Mouse (Mus musculus) neural tube, embryonic 14.5 days (tissue): ENCODE results near the gene Nudt16. TPM values are rescaled to one million over a fixed set of nuclear protein-coding genes. Genes with fewer than 3 reads are reported as not detected.
A peak's percentile ranks its signal among the peaks of the same experiment; 100 is the strongest.
"Not testable (repeated sequence)": the region's sequence is repeated elsewhere in the genome, so short reads cannot be mapped to it uniquely, and the experiment has no call there.

ENCODE experiments used
- ATAC-seq: fragments of 200-750 bp; cut with Nextera tagmentation; 2 replicates; pipeline ENCODE4 v1.8.0; 2017; ENCODE audit warnings: low read depth, mild to moderate bottlenecking, moderate TSS enrichment, moderate library complexity
- H3K27ac ChIP-seq: fragments of 300-500 bp; sonication (generic); 2 replicates; pipeline ENCODE4 v1.5.1; 2014; ENCODE audit warnings: low read depth, mild to moderate bottlenecking, control low read depth, low read length, moderate library complexity, mixed read lengths
- H3K27me3 ChIP-seq: fragments of 300-500 bp; sonication (generic); 2 replicates; pipeline ENCODE4 v1.6.1; 2014; ENCODE audit warnings: low read length; ENCODE audit not compliant: control insufficient read depth, insufficient read depth
- H3K36me3 ChIP-seq: fragments of 300-500 bp; sonication (generic); 2 replicates; pipeline ENCODE4 v1.6.1; 2014; ENCODE audit warnings: low read length, mixed read lengths; ENCODE audit not compliant: control insufficient read depth, insufficient read depth
- H3K4me1 ChIP-seq: fragments of 300-500 bp; sonication (generic); 2 replicates; pipeline ENCODE4 v1.6.1; 2014; ENCODE audit warnings: low read length; ENCODE audit not compliant: control insufficient read depth, insufficient read depth
- H3K4me2 ChIP-seq: fragments of 300-500 bp; sonication (generic); 2 replicates; pipeline ENCODE4 v1.6.1; 2014; ENCODE audit warnings: mild to moderate bottlenecking, low read depth, low read length, control low read depth
- H3K4me3 ChIP-seq: fragments of 300-500 bp; sonication (generic); 2 replicates; pipeline ENCODE4 v1.5.1; 2014; ENCODE audit warnings: low read depth, low read length, control low read depth, mixed read lengths
- H3K9ac ChIP-seq: fragments of 300-500 bp; sonication (generic); replicated peaks from 2 replicates; pipeline ENCODE4 v1.6.1; 2014; ENCODE audit warnings: low read depth, mild to moderate bottlenecking, control low read depth, low read length, mixed read lengths
- H3K9me3 ChIP-seq: fragments of 300-500 bp; sonication (generic); 2 replicates; pipeline ENCODE4 v1.6.1; 2016; ENCODE audit warnings: low read length; ENCODE audit not compliant: control insufficient read depth
- WGBS: fragments of 180-500 bp; shearing (Covaris S2); extraction: QIAGEN DNeasy Blood & Tissue Kit; methylation state at CpG from one replicate; pipeline ENCODE4 v1.1.7; 2014; 5-methylcytosine and 5-hydroxymethylcytosine counted together
- polyA plus RNA-seq: library from polyadenylated mRNA; unstranded; fragments of >200 nt; fragmentation: Nextera tagmentation; extraction: Ambion mirVana; gene quantifications from 2 replicates; pipeline ENCODE4 v1.2.1, GENCODE M21; 2014

Gene Nudt16
- polyA plus RNA-seq = 31.0 and 32.2 TPM in 2 replicates

GRCm38 (mm10) chr9:105131253-105132001 lies at the start of gene Nudt16:
Gene Nudt16 (minus strand): TSS chr9:105131824.
- Histone ChIP-seq H3K9me3 (no peaks in the 10 kb centered on the region), H3K9ac (peak within 1 kb of the TSS; percentile 81), H3K36me3 (no peaks in the 10 kb centered on the region), H3K27me3 (no peaks in the 10 kb centered on the region), H3K4me2 (peak within 1 kb of the TSS; percentile 83), H3K4me1 (peaks cover 14% of the 10 kb centered on the region), H3K27ac (peak within 1 kb of the TSS; percentile 91), H3K4me3 (peak within 1 kb of the TSS; percentile 70)
- ATAC-seq = peak; percentile 99
- WGBS = under 1% methylated on average over 60 of the region's 60 CpGs

GRCm38 (mm10) chr9:105144992-105145391 lies 13.4 kb upstream of the Nudt16 start, which contains the start of gene 1700080E11Rik:
Gene 1700080E11Rik (minus strand): TSS chr9:105145092.
- Histone ChIP-seq H3K4me1 (no peaks in the 10 kb centered on the region), H3K4me2 (no peak within 1 kb of the TSS), H3K4me3 (no peak within 1 kb of the TSS), H3K27ac (no peak within 1 kb of the TSS), H3K9ac (no peak within 1 kb of the TSS), H3K9me3 (no peaks in the 10 kb centered on the region), H3K27me3 (no peaks in the 10 kb centered on the region), H3K36me3 (no peaks in the 10 kb centered on the region)
- 82% methylated on average over 6 of the region's 6 CpGs for WGBS
- ATAC-seq = no peak

DNA sequence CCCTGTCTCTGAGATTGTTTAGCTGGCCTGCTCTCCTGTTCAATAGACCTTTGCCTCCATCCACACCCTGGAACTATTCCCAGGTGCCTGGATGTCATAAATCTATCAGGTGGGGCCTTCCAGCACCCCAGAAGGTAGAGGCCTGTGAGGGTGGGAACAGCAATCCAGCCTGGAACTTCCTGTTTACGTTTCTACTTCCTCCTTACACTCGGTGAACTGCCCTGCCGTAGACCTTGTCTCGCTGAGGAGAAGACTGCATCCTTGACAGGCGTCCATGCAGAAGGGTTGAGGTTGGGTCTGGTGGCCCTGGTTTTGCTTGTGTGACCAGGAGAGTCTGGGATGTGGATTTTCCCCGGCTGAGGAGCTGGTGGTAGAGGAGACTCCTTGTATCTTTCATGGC lies 7.6 kb upstream of the Nudt16 start:
- no peaks in the 10 kb centered on the region for H3K9me3 ChIP-seq
- H3K4me2 ChIP-seq = no peak overlapping the region
- no peak overlapping the region for H3K27ac ChIP-seq
- no peak overlapping the region for H3K4me3 ChIP-seq
- no peak for ATAC-seq
- 90% methylated on average over 6 of the region's 6 CpGs for WGBS
- H3K27me3 ChIP-seq = no peaks in the 10 kb centered on the region
- H3K9ac ChIP-seq = no peak overlapping the region
- no peaks in the 10 kb centered on the region for H3K36me3 ChIP-seq
- H3K4me1 ChIP-seq = no peaks in the 10 kb centered on the region

DNA sequence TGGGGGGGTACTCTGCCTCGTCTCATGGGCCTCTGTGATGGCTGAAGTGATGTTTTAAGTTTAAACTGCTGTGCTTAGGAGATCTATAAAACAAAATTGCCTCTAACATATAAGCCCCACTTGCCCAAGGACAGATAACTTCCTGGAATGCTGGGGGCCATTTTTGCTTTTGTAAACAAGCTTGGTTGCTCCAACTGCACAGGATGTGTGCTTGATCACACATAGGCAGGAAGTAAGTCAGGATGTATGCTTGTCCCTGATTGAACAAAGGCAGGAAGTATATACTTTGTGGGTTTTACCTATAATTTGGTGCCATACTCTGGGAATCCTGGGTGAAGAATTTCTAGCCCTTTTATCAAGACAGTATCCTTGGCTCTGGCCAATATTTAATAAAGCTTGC lies 4.8 kb upstream of the Nudt16 start:
- no peaks in the 10 kb centered on the region for H3K27me3 ChIP-seq
- no peak overlapping the region for H3K27ac ChIP-seq
- H3K4me1 ChIP-seq = 0 out of 2 replicates have a peak, but pooled peaks cover 2% of the 10 kb centered on the region
- WGBS = 43% methylated on average over 1 of the region's 1 CpGs
- no peaks in the 10 kb centered on the region for H3K9me3 ChIP-seq
- no peaks in the 10 kb centered on the region for H3K36me3 ChIP-seq
- no peak overlapping the region for H3K4me3 ChIP-seq
- no peak overlapping the region for H3K4me2 ChIP-seq
- H3K9ac ChIP-seq = no peak overlapping the region
- ATAC-seq = no peak

DNA sequence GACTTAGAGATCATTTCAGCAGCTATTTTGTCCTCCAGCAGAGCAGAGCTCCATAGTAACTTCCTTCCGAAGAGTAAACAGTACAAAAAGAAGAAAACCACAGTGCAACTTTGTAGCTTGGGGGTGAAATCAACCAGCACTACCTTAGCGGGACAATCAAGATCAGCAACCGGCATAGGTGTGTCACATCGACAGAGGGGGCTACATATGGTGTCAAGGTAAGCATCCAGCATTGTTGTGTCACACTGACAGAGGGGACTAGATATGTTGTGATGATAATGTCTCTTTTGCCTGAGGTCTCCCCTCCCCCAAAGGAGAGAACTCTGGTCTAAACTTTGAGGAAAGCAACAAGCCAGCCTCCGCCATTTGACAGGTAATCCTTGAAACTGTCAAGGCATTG lies 2.9 kb upstream of the Nudt16 start:
- WGBS = 87% methylated on average over 5 of the region's 5 CpGs

GRCm38 (mm10) chr9:105132002-105132367 lies 361 bp upstream of the Nudt16 start:
- Histone ChIP-seq H3K36me3 (no peaks in the 10 kb centered on the region), H3K9me3 (no peaks in the 10 kb centered on the region), H3K27ac (peak overlapping the region; percentile 91), H3K9ac (no peak overlapping the region), H3K4me2 (peak overlapping the region; percentile 83), H3K27me3 (no peaks in the 10 kb centered on the region), H3K4me1 (peaks cover 14% of the 10 kb centered on the region), H3K4me3 (peak overlapping the region; percentile 70)
- ATAC-seq = peak; percentile 62
- 25% methylated on average over 5 of the region's 5 CpGs for WGBS

More for the DNA sequence above, 2.9 kb upstream of the Nudt16 start:
- Histone ChIP-seq H3K4me1 (peaks cover 14% of the 10 kb centered on the region), H3K36me3 (no peaks in the 10 kb centered on the region), H3K4me2 (no peak overlapping the region), H3K9ac (no peak overlapping the region), H3K27me3 (no peaks in the 10 kb centered on the region), H3K4me3 (no peak overlapping the region), H3K27ac (no peak overlapping the region), H3K9me3 (no peaks in the 10 kb centered on the region)
- ATAC-seq = no peak

- WGBS = 91% methylated on average over 8 of the region's 8 CpGs
- Histone ChIP-seq H3K27ac (no peak overlapping the region), H3K36me3 (no peaks in the 10 kb centered on the region), H3K27me3 (no peaks in the 10 kb centered on the region), H3K9me3 (no peaks in the 10 kb centered on the region), H3K9ac (no peak overlapping the region), H3K4me3 (no peak overlapping the region), H3K4me1 (peaks cover 14% of the 10 kb centered on the region), H3K4me2 (no peak overlapping the region; the same call in 1 of the 2 replicates)
- ATAC-seq = no peak
Observed at GRCm38 (mm10) chr9:105130331-105130730, 1.3 kb downstream of the Nudt16 start.

GRCm38 (mm10) chr9:105125206-105125605 lies 6.4 kb downstream of the Nudt16 start:
- not testable (repeated sequence) for H3K4me3 ChIP-seq, H3K9me3 ChIP-seq, H3K4me2 ChIP-seq, H3K27ac ChIP-seq, H3K36me3 ChIP-seq, H3K27me3 ChIP-seq, H3K4me1 ChIP-seq, ATAC-seq, H3K9ac ChIP-seq
- WGBS = 88% methylated on average over 3 of the region's 3 CpGs

DNA sequence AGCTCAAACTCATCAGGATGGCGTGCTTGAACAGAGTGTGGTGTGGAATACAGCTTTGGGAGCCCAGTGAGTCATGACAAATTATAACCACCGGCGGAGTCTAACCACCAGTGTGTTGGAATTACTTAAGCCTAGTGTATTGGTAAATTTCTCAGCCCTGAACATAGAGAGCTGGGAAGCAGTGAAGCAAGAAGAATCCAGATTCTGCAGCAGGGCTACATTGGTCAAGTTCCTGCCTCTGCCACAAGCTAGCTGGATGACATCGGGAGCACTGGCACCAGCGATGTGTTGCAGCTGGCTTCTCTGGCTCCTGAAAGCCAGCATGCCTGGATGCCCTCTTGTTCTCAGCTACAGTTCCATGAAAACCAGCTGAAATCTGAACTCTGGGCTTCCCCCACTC lies 27.7 kb downstream of the Nudt16 start:
- Histone ChIP-seq H3K27ac (no peak overlapping the region), H3K27me3 (no peaks in the 10 kb centered on the region), H3K4me2 (no peak overlapping the region), H3K9me3 (no peaks in the 10 kb centered on the region), H3K4me1 (no peaks in the 10 kb centered on the region), H3K4me3 (no peak overlapping the region), H3K9ac (no peak overlapping the region), H3K36me3 (no peaks in the 10 kb centered on the region)
- no peak for ATAC-seq
- WGBS = 76% methylated on average over 5 of the region's 5 CpGs
